Mouse (Mus musculus) kidney, embryonic 15.5 days (tissue): ENCODE results near the gene Znrf2. TPM values are rescaled to one million over a fixed set of nuclear protein-coding genes. Genes with fewer than 3 reads are reported as not detected.

Experiments used
- ATAC-seq: fragments of 200-750 bp; cut with Nextera tagmentation; replicated peaks from 2 replicates; pipeline ENCODE4 v1.8.0; 2017; ENCODE audit warnings: moderate TSS enrichment; ENCODE audit not compliant: low FRiP score
- H3K27ac ChIP-seq: fragments of 300-500 bp; sonication (generic); 2 replicates; pipeline ENCODE4 v1.5.1; 2015; ENCODE audit warnings: mild to moderate bottlenecking, inconsistent platforms
- H3K27me3 ChIP-seq: fragments of 300-500 bp; sonication (generic); 2 replicates; pipeline ENCODE4 v1.6.1; 2015; ENCODE audit warnings: inconsistent platforms
- H3K36me3 ChIP-seq: fragments of 300-500 bp; sonication (generic); 2 replicates; pipeline ENCODE4 v1.6.1; 2015; ENCODE audit warnings: inconsistent platforms
- H3K4me1 ChIP-seq: fragments of 300-500 bp; sonication (generic); 2 replicates; pipeline ENCODE4 v1.6.1; 2015; ENCODE audit warnings: inconsistent platforms
- H3K4me2 ChIP-seq: fragments of 300-500 bp; sonication (generic); 2 replicates; pipeline ENCODE4 v1.6.1; 2015; ENCODE audit warnings: moderate library complexity, mild to moderate bottlenecking, inconsistent platforms
- H3K4me3 ChIP-seq: fragments of 300-500 bp; sonication (generic); replicated peaks from 2 replicates; pipeline ENCODE4 v1.5.1; 2015; ENCODE audit warnings: mild to moderate bottlenecking, inconsistent platforms
- H3K9ac ChIP-seq: fragments of 300-500 bp; sonication (generic); 2 replicates; pipeline ENCODE4 v1.6.1; 2015; ENCODE audit warnings: mild to moderate bottlenecking, inconsistent platforms
- H3K9me3 ChIP-seq: fragments of 300-500 bp; sonication (generic); replicated peaks from 2 replicates; pipeline ENCODE4 v1.6.1; 2016; ENCODE audit warnings: inconsistent platforms
- WGBS: fragments of 180-500 bp; shearing (Covaris S2); methylation state at CpG from one replicate; pipeline ENCODE4 v1.1.7; 2015; ENCODE audit warnings: mixed read lengths; 5-methylcytosine and 5-hydroxymethylcytosine counted together
- polyA plus RNA-seq: library from polyadenylated mRNA; unstranded; fragments of >200 nt; fragmentation: Nextera tagmentation; extraction: Ambion mirVana; gene quantifications from 2 replicates; pipeline ENCODE4 v1.2.1, GENCODE M21; 2015

Gene Znrf2
- polyA plus RNA-seq, 1 experiment from 2014 or later = 4.1 TPM

DNA sequence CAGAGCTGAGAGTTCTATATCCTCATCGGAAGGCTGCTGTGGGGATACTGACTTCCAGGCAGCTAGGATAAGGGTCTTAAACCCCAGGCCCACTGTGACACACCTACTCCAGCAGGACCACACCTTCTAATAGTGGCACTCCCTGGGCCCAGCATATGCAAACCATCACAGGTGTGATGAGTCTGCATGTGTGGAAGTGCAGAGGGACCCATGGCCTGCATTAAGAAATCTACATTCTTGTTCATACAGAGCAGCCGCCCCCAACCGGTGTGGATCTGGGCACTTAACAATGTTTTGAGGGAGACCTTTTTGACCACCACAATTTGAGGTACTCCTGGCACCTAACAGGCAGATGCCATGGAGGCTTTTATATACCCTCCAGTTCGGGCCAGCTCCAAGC, 114.9 kb downstream of the Znrf2 start:
- no peaks in the 10 kb centered on the region for H3K4me1 ChIP-seq
- no peaks in the 10 kb centered on the region for H3K9me3 ChIP-seq
- no peaks in the 10 kb centered on the region for H3K36me3 ChIP-seq
- WGBS = 94% methylated on average over 4 of the region's 4 CpGs
- H3K27ac ChIP-seq = no peak overlapping the region
- H3K9ac ChIP-seq = no peak overlapping the region
- no peak for ATAC-seq
- H3K27me3 ChIP-seq = no peaks in the 10 kb centered on the region
- no peak overlapping the region for H3K4me2 ChIP-seq
- no peak overlapping the region for H3K4me3 ChIP-seq

- H3K4me1 ChIP-seq = no peaks in the 10 kb centered on the region
- no peaks in the 10 kb centered on the region for H3K9me3 ChIP-seq
- H3K9ac ChIP-seq = no peak overlapping the region
- H3K36me3 ChIP-seq = no peaks in the 10 kb centered on the region
- no peaks in the 10 kb centered on the region for H3K27me3 ChIP-seq
- no peak overlapping the region for H3K27ac ChIP-seq
- H3K4me3 ChIP-seq = no peak overlapping the region
- 93% methylated on average over 12 of the region's 12 CpGs for WGBS
- no peak overlapping the region for H3K4me2 ChIP-seq
- ATAC-seq = no peak
Observed at GRCm38 (mm10) chr6:54932526-54932925, 115.8 kb downstream of the Znrf2 start.

DNA sequence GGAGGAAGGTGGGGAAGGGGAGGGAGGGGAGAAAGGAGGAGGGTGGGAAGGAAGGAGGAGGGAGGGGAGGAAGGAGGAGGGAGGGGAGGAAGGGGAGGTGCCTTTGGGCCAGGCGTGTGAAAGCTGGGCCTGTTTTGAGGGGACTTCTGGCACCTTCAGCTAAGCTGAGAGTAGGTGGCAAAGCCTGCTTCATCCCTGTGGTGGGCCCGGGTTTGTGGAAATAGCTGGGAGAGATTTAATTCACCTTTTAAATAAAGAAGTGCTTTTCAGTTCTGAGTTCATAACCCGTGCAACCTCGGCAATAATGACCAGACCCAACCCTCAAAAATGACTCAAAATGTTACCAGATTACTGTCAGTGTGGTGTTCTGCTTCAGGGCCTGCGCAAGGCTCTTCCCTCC, 116.5 kb downstream of the Znrf2 start:
- no peaks in the 10 kb centered on the region for H3K36me3 ChIP-seq
- H3K4me1 ChIP-seq = no peaks in the 10 kb centered on the region
- H3K4me3 ChIP-seq = no peak overlapping the region
- no peak overlapping the region for H3K4me2 ChIP-seq
- H3K27ac ChIP-seq = no peak overlapping the region
- no peak for ATAC-seq
- no peaks in the 10 kb centered on the region for H3K27me3 ChIP-seq
- no peak overlapping the region for H3K9ac ChIP-seq
- no peaks in the 10 kb centered on the region for H3K9me3 ChIP-seq
- WGBS = 75% methylated on average over 5 of the region's 5 CpGs

- Histone ChIP-seq H3K4me2 (no peak overlapping the region), H3K27ac (no peak overlapping the region), H3K9ac (no peak overlapping the region), H3K27me3 (no peaks in the 10 kb centered on the region), H3K36me3 (no peaks in the 10 kb centered on the region), H3K4me1 (no peaks in the 10 kb centered on the region), H3K4me3 (no peak overlapping the region), H3K9me3 (no peaks in the 10 kb centered on the region)
- 58% methylated on average over 3 of the region's 3 CpGs for WGBS
- ATAC-seq = no peak
Observed at GRCm38 (mm10) chr6:54933866-54934265, 117.2 kb downstream of the Znrf2 start.

DNA sequence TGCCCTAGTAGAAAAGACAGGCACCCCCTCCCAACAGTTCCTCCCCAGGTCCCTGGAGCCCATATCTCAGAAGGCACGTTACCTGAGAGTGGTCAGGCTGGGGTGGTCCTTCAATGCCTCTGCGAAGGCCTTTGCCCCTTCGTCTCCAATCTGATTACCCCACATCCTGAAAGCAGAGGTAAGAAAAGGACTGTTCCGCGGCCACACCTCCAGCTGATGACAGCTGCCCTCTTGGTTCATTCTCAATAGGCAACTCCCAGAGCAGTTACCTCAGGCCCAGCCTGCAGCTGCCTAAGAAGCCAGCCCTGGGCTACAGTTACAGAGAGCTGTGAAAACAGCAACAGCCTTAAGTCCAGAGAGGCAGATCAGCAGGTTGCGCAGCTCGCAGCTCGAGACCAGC, 117.6 kb downstream of the Znrf2 start:
- WGBS = 93% methylated on average over 8 of the region's 8 CpGs
- H3K4me1 ChIP-seq = no peaks in the 10 kb centered on the region
- ATAC-seq = no peak
- no peak overlapping the region for H3K4me2 ChIP-seq
- H3K27ac ChIP-seq = no peak overlapping the region
- H3K36me3 ChIP-seq = no peaks in the 10 kb centered on the region
- H3K9ac ChIP-seq = no peak overlapping the region
- no peak overlapping the region for H3K4me3 ChIP-seq
- H3K27me3 ChIP-seq = no peaks in the 10 kb centered on the region
- no peaks in the 10 kb centered on the region for H3K9me3 ChIP-seq

GRCm38 (mm10) chr6:54934930-54935329, 118.2 kb downstream of the Znrf2 start:
- Histone ChIP-seq H3K36me3 (no peaks in the 10 kb centered on the region), H3K4me1 (no peaks in the 10 kb centered on the region), H3K27ac (no peak overlapping the region), H3K4me3 (no peak overlapping the region), H3K4me2 (no peak overlapping the region), H3K27me3 (no peaks in the 10 kb centered on the region), H3K9ac (no peak overlapping the region), H3K9me3 (no peaks in the 10 kb centered on the region)
- no peak for ATAC-seq
- 76% methylated on average over 5 of the region's 5 CpGs for WGBS

DNA sequence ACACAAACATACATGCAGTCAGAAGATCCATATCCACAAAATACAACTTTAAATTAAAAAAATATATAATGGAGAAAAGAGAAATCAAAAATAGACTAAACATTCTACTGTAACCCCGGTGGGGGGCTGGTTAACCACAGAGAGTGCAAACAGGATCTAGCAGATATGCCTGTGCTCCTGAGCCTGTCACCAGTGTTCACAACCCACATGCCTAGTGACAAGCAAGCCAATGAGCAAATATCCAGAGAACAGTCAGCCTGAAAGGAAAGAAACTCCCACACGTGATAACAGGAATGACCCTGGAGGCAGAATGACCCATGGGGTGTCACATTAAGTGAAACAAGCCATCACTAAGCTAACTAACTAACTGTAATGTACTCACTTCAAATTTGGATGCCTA, 119.8 kb downstream of the Znrf2 start:
- H3K9ac ChIP-seq = no peak overlapping the region
- no peak overlapping the region for H3K4me2 ChIP-seq
- no peak overlapping the region for H3K4me3 ChIP-seq
- H3K36me3 ChIP-seq = no peaks in the 10 kb centered on the region
- ATAC-seq = no peak
- no peaks in the 10 kb centered on the region for H3K27me3 ChIP-seq
- no peaks in the 10 kb centered on the region for H3K4me1 ChIP-seq
- WGBS = 73% methylated on average over 2 of the region's 2 CpGs
- no peak overlapping the region for H3K27ac ChIP-seq
- H3K9me3 ChIP-seq = no peaks in the 10 kb centered on the region

DNA sequence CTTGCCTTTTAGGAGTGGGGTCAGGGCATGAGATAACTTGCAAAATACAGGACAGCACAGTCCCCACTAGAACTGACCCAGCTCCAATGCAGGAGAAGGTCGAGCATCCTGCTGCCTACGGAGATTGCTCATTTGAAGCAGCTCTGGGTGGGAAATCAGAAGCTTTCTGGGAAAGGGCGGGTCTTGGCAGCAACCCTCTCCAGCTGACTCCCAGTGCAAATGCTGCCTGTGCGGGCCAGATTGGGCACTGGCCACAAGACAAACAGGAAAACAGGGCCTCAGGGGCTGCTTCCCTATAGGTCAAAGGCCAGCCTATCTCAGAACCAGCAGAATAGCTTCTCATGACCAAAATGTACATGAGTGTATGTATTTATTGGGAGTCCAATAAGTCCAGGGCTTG, 122.9 kb downstream of the Znrf2 start:
- ATAC-seq = no peak
- no peaks in the 10 kb centered on the region for H3K36me3 ChIP-seq
- H3K27me3 ChIP-seq = peaks cover 17% of the 10 kb centered on the region
- no peaks in the 10 kb centered on the region for H3K9me3 ChIP-seq
- no peak overlapping the region for H3K27ac ChIP-seq
- H3K4me1 ChIP-seq = peaks cover 8% of the 10 kb centered on the region
- no peak overlapping the region for H3K4me3 ChIP-seq
- no peak overlapping the region for H3K4me2 ChIP-seq
- WGBS = 66% methylated on average over 4 of the region's 4 CpGs
- H3K9ac ChIP-seq = no peak overlapping the region

GRCm38 (mm10) chr6:54940126-54940525, 123.4 kb downstream of the Znrf2 start:
- H3K9ac ChIP-seq = no peak overlapping the region
- H3K4me1 ChIP-seq = peaks cover 8% of the 10 kb centered on the region
- 67% methylated on average over 7 of the region's 7 CpGs for WGBS
- no peak overlapping the region for H3K4me3 ChIP-seq
- ATAC-seq = no peak
- no peaks in the 10 kb centered on the region for H3K36me3 ChIP-seq
- H3K4me2 ChIP-seq = no peak overlapping the region
- H3K9me3 ChIP-seq = no peaks in the 10 kb centered on the region
- peaks cover 22% of the 10 kb centered on the region for H3K27me3 ChIP-seq
- no peak overlapping the region for H3K27ac ChIP-seq

- H3K9me3 ChIP-seq = no peaks in the 10 kb centered on the region
- H3K27ac ChIP-seq = no peak overlapping the region
- no peaks in the 10 kb centered on the region for H3K36me3 ChIP-seq
- 91% methylated on average over 6 of the region's 6 CpGs for WGBS
- no peak overlapping the region for H3K4me2 ChIP-seq
- ATAC-seq = no peak
- no peak overlapping the region for H3K9ac ChIP-seq
- no peak overlapping the region for H3K4me3 ChIP-seq
- H3K4me1 ChIP-seq = peaks cover 8% of the 10 kb centered on the region
- H3K27me3 ChIP-seq = peaks cover 24% of the 10 kb centered on the region
Observed at GRCm38 (mm10) chr6:54941149-54941548, 124.4 kb downstream of the Znrf2 start.

Other genes starting within 250 kb of the Znrf2 start
- 8.9 and 9.8 TPM in 2 replicates for gene Plekha8, start 221.8 kb upstream of the Znrf2 start, polyA plus RNA-seq
- 28.5 and 29.1 TPM in 2 replicates for gene Fkbp14, start 219.6 kb upstream of the Znrf2 start, polyA plus RNA-seq
- 6.0 and 6.9 TPM in 2 replicates for gene Mturn, start 135.3 kb upstream of the Znrf2 start, polyA plus RNA-seq
- 3.6 and 5.1 TPM in 2 replicates for gene Nod1, start 155.7 kb downstream of the Znrf2 start, polyA plus RNA-seq
- gene Ggct, start 176.0 kb downstream of the Znrf2 start, polyA plus RNA-seq = 8.8 and 9.0 TPM in 2 replicates
- 138 and 141 TPM in 2 replicates for gene Gars, start 221.1 kb downstream of the Znrf2 start, polyA plus RNA-seq